Mouse (Mus musculus): ENCODE results near the gene Pdzrn4. TPM values are rescaled to one million over a fixed set of nuclear protein-coding genes. Genes with fewer than 3 reads are reported as not detected.

Pdzrn4 gene
- polyA plus RNA-seq, 1 experiment from 2014 or later = 25.2 TPM

GRCm38 (mm10) chr15:92584357-92585138 lies 187.9 kb downstream of the Pdzrn4 start:
- no peak overlapping the region for H3K4me3 ChIP-seq (replicated peaks; ENCODE audit: low read depth, low read length)
- H3K9ac ChIP-seq (replicated peaks; ENCODE audit: low read length) = no peak overlapping the region
- H3K4me1 ChIP-seq (ENCODE audit: control insufficient read depth, insufficient read depth, low read length) = peaks cover 15% of the 10 kb centered on the region
- H3K27ac ChIP-seq (replicated peaks; ENCODE audit: low read depth, low read length) = no peak overlapping the region
- H3K27me3 ChIP-seq (ENCODE audit: control insufficient read depth, insufficient read depth, low read length) = peaks cover 6% of the 10 kb centered on the region; the same call in 1 of the 2 replicates
- WGBS = 86% methylated on average over 14 of the region's 14 CpGs
- ATAC-seq (ENCODE audit: low FRiP score, low TSS enrichment) (no peak), DNase-seq (no peak)
- H3K36me3 ChIP-seq (ENCODE audit: control insufficient read depth, insufficient read depth, low read length) = no peaks in the 10 kb centered on the region
- no peaks in the 10 kb centered on the region for H3K9me3 ChIP-seq (ENCODE audit: control insufficient read depth, low read length)
- H3K4me2 ChIP-seq (ENCODE audit: low read length) = no peak overlapping the region

DNA sequence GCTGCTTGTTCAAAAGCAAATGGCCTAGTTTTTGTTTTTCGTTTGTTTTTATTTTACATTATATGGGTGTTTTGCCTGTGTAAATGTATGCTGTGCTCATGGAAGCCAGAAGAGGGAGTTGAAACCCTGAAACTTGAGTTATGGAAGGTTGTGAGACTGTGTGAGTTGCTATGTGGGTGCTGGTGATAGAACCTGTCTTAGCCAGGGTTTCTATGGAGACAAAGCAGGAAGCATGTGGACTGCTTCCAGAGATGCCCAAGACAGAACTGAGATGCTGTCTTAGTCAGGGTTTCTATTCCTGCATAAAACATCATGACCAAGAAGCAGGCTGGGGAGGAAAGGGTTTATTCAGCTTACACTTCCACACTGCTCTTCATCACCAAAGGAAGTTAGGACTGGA lies 190.8 kb downstream of the Pdzrn4 start:
- ATAC-seq (ENCODE audit: low FRiP score, low TSS enrichment) = no peak
- WGBS = 90% methylated on average over 1 of the region's 1 CpGs

DNA sequence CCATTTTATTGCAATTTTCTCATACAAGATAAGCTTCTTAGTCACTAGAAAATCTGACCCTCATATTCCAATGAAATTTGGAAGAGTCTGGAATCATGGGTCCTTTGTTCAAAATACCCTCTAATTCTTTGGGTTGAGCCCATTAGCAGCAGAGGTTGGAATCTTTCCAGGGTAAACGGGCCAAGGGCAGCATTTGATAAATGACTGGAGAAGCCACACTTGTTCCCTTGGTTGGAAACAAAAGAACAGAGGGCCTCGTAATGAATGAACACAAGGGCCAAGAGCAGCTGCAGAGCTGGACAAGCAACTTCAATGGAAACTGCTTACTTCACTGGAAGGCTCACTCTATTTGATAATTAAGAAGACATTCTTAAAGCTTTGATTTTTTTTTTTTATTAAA lies 198.0 kb downstream of the Pdzrn4 start:
- H3K9me3 ChIP-seq (ENCODE audit: control insufficient read depth, low read length) = no peaks in the 10 kb centered on the region
- 23% methylated on average over 2 of the region's 2 CpGs for WGBS
- DNase-seq (peak; percentile 62), ATAC-seq (ENCODE audit: low FRiP score, low TSS enrichment) (no peak)
- H3K36me3 ChIP-seq (ENCODE audit: control insufficient read depth, insufficient read depth, low read length) = no peaks in the 10 kb centered on the region
- no peak overlapping the region for H3K9ac ChIP-seq (replicated peaks; ENCODE audit: low read length)
- no peak overlapping the region for H3K4me3 ChIP-seq (replicated peaks; ENCODE audit: low read depth, low read length)
- H3K4me2 ChIP-seq (ENCODE audit: low read length) = no peak overlapping the region
- H3K27ac ChIP-seq (replicated peaks; ENCODE audit: low read depth, low read length) = no peak overlapping the region
- no peaks in the 10 kb centered on the region for H3K4me1 ChIP-seq (ENCODE audit: control insufficient read depth, insufficient read depth, low read length)
- 0 out of 2 replicates have a peak, but pooled peaks cover 4% of the 10 kb centered on the region for H3K27me3 ChIP-seq (ENCODE audit: control insufficient read depth, insufficient read depth, low read length)

More for the DNA sequence above, 190.8 kb downstream of the Pdzrn4 start:
- Histone ChIP-seq H3K9ac (replicated peaks; ENCODE audit: low read length) (no peak overlapping the region), H3K4me1 (ENCODE audit: control insufficient read depth, insufficient read depth, low read length) (no peaks in the 10 kb centered on the region), H3K27me3 (ENCODE audit: control insufficient read depth, insufficient read depth, low read length) (peaks cover 6% of the 10 kb centered on the region; the same call in 1 of the 2 replicates), H3K4me3 (replicated peaks; ENCODE audit: low read depth, low read length) (no peak overlapping the region), H3K27ac (replicated peaks; ENCODE audit: low read depth, low read length) (no peak overlapping the region), H3K9me3 (ENCODE audit: control insufficient read depth, low read length) (no peaks in the 10 kb centered on the region), H3K36me3 (ENCODE audit: control insufficient read depth, insufficient read depth, low read length) (no peaks in the 10 kb centered on the region), H3K4me2 (ENCODE audit: low read length) (no peak overlapping the region)
- no peak for DNase-seq

GRCm38 (mm10) chr15:92597011-92597780 lies 200.5 kb downstream of the Pdzrn4 start:
- Histone ChIP-seq H3K9ac (replicated peaks; ENCODE audit: low read length) (peak overlapping the region; percentile 47), H3K27me3 (ENCODE audit: control insufficient read depth, insufficient read depth, low read length) (0 out of 2 replicates have a peak, but pooled peaks cover 4% of the 10 kb centered on the region), H3K4me3 (replicated peaks; ENCODE audit: low read depth, low read length) (peak overlapping the region; percentile 40), H3K4me1 (ENCODE audit: control insufficient read depth, insufficient read depth, low read length) (no peaks in the 10 kb centered on the region), H3K4me2 (ENCODE audit: low read length) (peak overlapping the region; percentile 65), H3K9me3 (ENCODE audit: control insufficient read depth, low read length) (no peaks in the 10 kb centered on the region), H3K27ac (replicated peaks; ENCODE audit: low read depth, low read length) (peak overlapping the region; percentile 78), H3K36me3 (ENCODE audit: control insufficient read depth, insufficient read depth, low read length) (no peaks in the 10 kb centered on the region)
- WGBS = under 1% methylated on average over 20 of the region's 20 CpGs
- peak; percentile 85 for ATAC-seq (ENCODE audit: low FRiP score, low TSS enrichment)
- DNase-seq = peak; percentile 87

- WGBS = 0% methylated on average over 18 of the region's 18 CpGs
- DNase-seq (peak; percentile 82), ATAC-seq (ENCODE audit: low FRiP score, low TSS enrichment) (peak; percentile 40)
- H3K9ac ChIP-seq (replicated peaks; ENCODE audit: low read length) = peak overlapping the region; percentile 34
- H3K27ac ChIP-seq (replicated peaks; ENCODE audit: low read depth, low read length) = peak overlapping the region; percentile 76
- H3K4me2 ChIP-seq (ENCODE audit: low read length) = peak overlapping the region; percentile 55
- no peaks in the 10 kb centered on the region for H3K27me3 ChIP-seq (ENCODE audit: control insufficient read depth, insufficient read depth, low read length)
- no peaks in the 10 kb centered on the region for H3K36me3 ChIP-seq (ENCODE audit: control insufficient read depth, insufficient read depth, low read length)
- H3K9me3 ChIP-seq (ENCODE audit: control insufficient read depth, low read length) = no peaks in the 10 kb centered on the region
- peak overlapping the region; percentile 35 for H3K4me3 ChIP-seq (replicated peaks; ENCODE audit: low read depth, low read length)
- H3K4me1 ChIP-seq (ENCODE audit: control insufficient read depth, insufficient read depth, low read length) = no peaks in the 10 kb centered on the region
Observed at GRCm38 (mm10) chr15:92598380-92599295, 202.0 kb downstream of the Pdzrn4 start.

DNA sequence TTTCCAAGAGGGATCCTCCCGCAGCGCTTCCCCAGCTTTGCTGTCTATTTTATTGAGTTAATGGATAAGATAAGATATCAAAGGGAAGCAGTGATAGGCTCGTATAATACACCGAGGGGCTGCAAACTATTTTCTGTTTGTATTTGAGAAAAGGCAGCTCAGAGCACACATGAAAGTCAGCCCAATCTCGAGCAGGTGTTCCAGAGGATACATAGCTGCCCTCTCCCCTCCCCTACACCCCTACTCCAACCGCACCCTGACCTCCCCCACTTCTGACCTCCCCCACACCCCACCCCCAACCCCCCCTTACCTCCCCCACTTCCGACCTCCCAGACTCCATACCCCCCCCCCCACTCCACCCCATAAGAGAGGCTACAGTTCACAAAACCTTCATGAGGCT lies 202.7 kb downstream of the Pdzrn4 start:
- no peaks in the 10 kb centered on the region for H3K4me1 ChIP-seq (ENCODE audit: control insufficient read depth, insufficient read depth, low read length)
- DNase-seq = no peak
- WGBS = 9% methylated on average over 7 of the region's 7 CpGs
- no peaks in the 10 kb centered on the region for H3K36me3 ChIP-seq (ENCODE audit: control insufficient read depth, insufficient read depth, low read length)
- peak overlapping the region; percentile 76 for H3K27ac ChIP-seq (replicated peaks; ENCODE audit: low read depth, low read length)
- H3K4me2 ChIP-seq (ENCODE audit: low read length) = peak overlapping the region; percentile 55
- no peaks in the 10 kb centered on the region for H3K9me3 ChIP-seq (ENCODE audit: control insufficient read depth, low read length)
- H3K27me3 ChIP-seq (ENCODE audit: control insufficient read depth, insufficient read depth, low read length) = no peaks in the 10 kb centered on the region
- peak overlapping the region; percentile 35 for H3K4me3 ChIP-seq (replicated peaks; ENCODE audit: low read depth, low read length)
- 0 out of 2 replicates have a peak, but pooled peaks have one; percentile 17 for ATAC-seq (ENCODE audit: low FRiP score, low TSS enrichment)
- peak overlapping the region; percentile 34 for H3K9ac ChIP-seq (replicated peaks; ENCODE audit: low read length)

GRCm38 (mm10) chr15:92610866-92611265 lies 214.2 kb downstream of the Pdzrn4 start:
- Histone ChIP-seq H3K27ac (replicated peaks; ENCODE audit: low read depth, low read length) (no peak overlapping the region), H3K27me3 (ENCODE audit: control insufficient read depth, insufficient read depth, low read length) (no peaks in the 10 kb centered on the region), H3K4me2 (ENCODE audit: low read length) (no peak overlapping the region), H3K36me3 (ENCODE audit: control insufficient read depth, insufficient read depth, low read length) (no peaks in the 10 kb centered on the region), H3K4me3 (replicated peaks; ENCODE audit: low read depth, low read length) (no peak overlapping the region), H3K4me1 (ENCODE audit: control insufficient read depth, insufficient read depth, low read length) (0 out of 2 replicates have a peak, but pooled peaks cover 3% of the 10 kb centered on the region), H3K9me3 (ENCODE audit: control insufficient read depth, low read length) (no peaks in the 10 kb centered on the region), H3K9ac (replicated peaks; ENCODE audit: low read length) (no peak overlapping the region)
- WGBS = 84% methylated on average over 3 of the region's 3 CpGs
- ATAC-seq (ENCODE audit: low FRiP score, low TSS enrichment) (no peak), DNase-seq (no peak)

- H3K9ac ChIP-seq (replicated peaks; ENCODE audit: low read length) = no peak overlapping the region
- ATAC-seq (ENCODE audit: low FRiP score, low TSS enrichment) (no peak), DNase-seq (no peak)
- H3K36me3 ChIP-seq (ENCODE audit: control insufficient read depth, insufficient read depth, low read length) = no peaks in the 10 kb centered on the region
- 17% methylated on average over 1 of the region's 1 CpGs for WGBS
- no peak overlapping the region for H3K4me3 ChIP-seq (replicated peaks; ENCODE audit: low read depth, low read length)
- no peaks in the 10 kb centered on the region for H3K9me3 ChIP-seq (ENCODE audit: control insufficient read depth, low read length)
- no peaks in the 10 kb centered on the region for H3K27me3 ChIP-seq (ENCODE audit: control insufficient read depth, insufficient read depth, low read length)
- no peak overlapping the region for H3K4me2 ChIP-seq (ENCODE audit: low read length)
- H3K4me1 ChIP-seq (ENCODE audit: control insufficient read depth, insufficient read depth, low read length) = 0 out of 2 replicates have a peak, but pooled peaks cover 3% of the 10 kb centered on the region
- H3K27ac ChIP-seq (replicated peaks; ENCODE audit: low read depth, low read length) = no peak overlapping the region
Observed at GRCm38 (mm10) chr15:92612386-92612785, 215.7 kb downstream of the Pdzrn4 start.
